Mouse (Mus musculus) liver, embryonic 18 days (tissue): ENCODE results near the gene Fbxw16. TPM values are rescaled to one million over a fixed set of nuclear protein-coding genes. Genes with fewer than 3 reads are reported as not detected.

Experiments
- polyA plus RNA-seq: library from polyadenylated mRNA; depleted of rRNA; stranded (reverse); fragments of >200 nt; gene quantifications from 2 replicates; pipeline ENCODE4 v1.2.3, GENCODE M21; 2012; rRNA removed

Gene Fbxw16
- not detected in 2 replicates for polyA plus RNA-seq

GRCm38 (mm10) chr9:109449040-109449439, at the start of gene Fbxw16:
Fbxw16 (minus strand) TSS chr9:109449140.

DNA sequence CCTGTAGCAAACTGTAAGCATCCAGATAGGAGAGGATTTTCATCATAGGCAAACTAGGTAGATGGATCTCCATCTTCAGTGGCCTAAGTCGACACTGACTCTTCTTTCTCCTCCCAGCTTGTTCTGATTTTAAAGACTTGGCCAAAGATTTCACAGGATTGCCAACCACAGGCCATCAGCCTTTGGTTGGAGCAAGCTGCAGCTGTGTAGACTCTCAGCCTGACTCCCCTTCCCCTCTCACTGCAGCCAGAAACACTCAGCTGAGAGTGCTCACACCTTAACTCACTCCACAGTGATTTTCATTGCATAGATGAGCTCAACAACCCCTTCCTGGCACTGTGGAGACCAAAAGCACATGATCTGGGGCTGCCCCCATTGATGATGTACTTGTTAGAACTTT, 46.8 kb upstream of the Fbxw16 start, which contains the start of gene Fbxw19:
Gene Fbxw19 (minus strand): TSS at position 101 of the 400 bp plus-strand sequence.

GRCm38 (mm10) chr9:109404196-109404595, 44.7 kb downstream of the Fbxw16 start, which contains the start of gene Fbxw22:
Fbxw22 (minus strand) TSS chr9:109404296.

Other genes starting within 250 kb of the Fbxw16 start
- gene Fbxw20, start 214.4 kb downstream of the Fbxw16 start, polyA plus RNA-seq: 0.02 TPM in 2 replicates
- gene Fbxw14, start 161.5 kb downstream of the Fbxw16 start, polyA plus RNA-seq: 0.06 TPM in 1 of 2 replicates, not detected in the other
- gene Fbxw28, start 109.5 kb downstream of the Fbxw16 start, polyA plus RNA-seq: 0.02 TPM in 1 of 2 replicates, not detected in the other
- gene Fbxw22, start 44.8 kb downstream of the Fbxw16 start, polyA plus RNA-seq: 0.01 and 0.04 TPM in 2 replicates
- gene Fbxw19, start 46.7 kb upstream of the Fbxw16 start, polyA plus RNA-seq: not detected in 2 replicates
- 0.03 and 0.10 TPM in 2 replicates for gene Fbxw15, start 119.1 kb upstream of the Fbxw16 start, polyA plus RNA-seq
- gene Fbxw24, start 176.9 kb upstream of the Fbxw16 start, polyA plus RNA-seq: not detected in 2 replicates
- gene Fbxw25, start 215.5 kb upstream of the Fbxw16 start, polyA plus RNA-seq: not detected in 2 replicates